Mouse (Mus musculus) liver, embryonic 14.5 days (tissue): ENCODE results near the gene Muc20. TPM values are rescaled to one million over a fixed set of nuclear protein-coding genes. Genes with fewer than 3 reads are reported as not detected.

Experiments
- ATAC-seq: fragments of 200-750 bp; cut with Nextera tagmentation; 2 replicates; pipeline ENCODE4 v1.8.0; 2017; ENCODE audit warnings: moderate number of reproducible peaks, mild to moderate bottlenecking, moderate library complexity; ENCODE audit not compliant: insufficient read depth
- DNase-seq, 3 experiments: peaks; one replicate each; pipeline ENCODE4 v3.0.0-alpha.2; 2012 to 2013; ENCODE audit warnings: low read depth in 3 of 3, low spot score in 3 of 3
- H3K27ac ChIP-seq: fragments of 300-500 bp; sonication (generic); 2 replicates; pipeline ENCODE4 v1.5.1; 2014; ENCODE audit warnings: moderate library complexity, mild to moderate bottlenecking, control low read depth, inconsistent platforms
- H3K27me3 ChIP-seq: fragments of 300-500 bp; sonication (generic); 2 replicates; pipeline ENCODE4 v1.6.1; 2014; ENCODE audit warnings: mild to moderate bottlenecking, low read length, moderate library complexity; ENCODE audit not compliant: control insufficient read depth, insufficient read depth
- H3K36me3 ChIP-seq: fragments of 300-500 bp; sonication (generic); replicated peaks from 2 replicates; pipeline ENCODE4 v1.6.1; 2014; ENCODE audit warnings: low read depth; ENCODE audit not compliant: control insufficient read depth, insufficient read depth
- H3K4me1 ChIP-seq, 2 experiments: fragments of 200-500 bp in 1 of 2; fragments of 300-500 bp in 1 of 2; sonication (generic) in 1 of 2; replicated peaks; 2 replicates each; pipeline ENCODE4 v1.6.1; 2012 to 2014; ENCODE audit warnings: antibody characterized with exemption in 1 of 2, inconsistent platforms in 1 of 2, low read length in 1 of 2; ENCODE audit not compliant: control insufficient read depth in 2 of 2, insufficient read depth in 2 of 2
- H3K4me2 ChIP-seq: fragments of 300-500 bp; sonication (generic); 2 replicates; pipeline ENCODE4 v1.6.1; 2014; ENCODE audit warnings: low read depth, mild to moderate bottlenecking, control low read depth, moderate library complexity
- H3K4me3 ChIP-seq, 2 experiments: fragments of 200-500 bp in 1 of 2; fragments of 300-500 bp in 1 of 2; sonication (generic) in 1 of 2; 2 replicates each; pipeline ENCODE4 v1.5.1; 2012 to 2014; ENCODE audit warnings: low read depth in 2 of 2, low read length in 2 of 2, mild to moderate bottlenecking in 2 of 2, control low read depth in 1 of 2, inconsistent platforms in 1 of 2, moderate library complexity in 1 of 2; ENCODE audit not compliant: insufficient read depth in 1 of 2
- H3K9ac ChIP-seq: fragments of 300-500 bp; sonication (generic); replicated peaks from 2 replicates; pipeline ENCODE4 v1.6.1; 2014; ENCODE audit warnings: mild to moderate bottlenecking, control low read depth, moderate library complexity
- H3K9me3 ChIP-seq: fragments of 300-500 bp; sonication (generic); 2 replicates; pipeline ENCODE4 v1.6.1; 2016; ENCODE audit warnings: low read length, mixed read lengths; ENCODE audit not compliant: control insufficient read depth
- CTCF ChIP-seq: IDR thresholded peaks from 2 replicates; pipeline ENCODE4 v1.5.1; 2016; ENCODE audit warnings: antibody characterized with exemption, low read depth, control low read depth
- EP300 ChIP-seq: IDR thresholded peaks from 2 replicates; pipeline ENCODE4 v1.6.1; 2016; ENCODE audit warnings: antibody characterized with exemption, low read depth
- WGBS: fragments of 180-500 bp; shearing (Covaris S2); extraction: QIAGEN DNeasy Blood & Tissue Kit; methylation state at CpG from one replicate; pipeline ENCODE4 v1.1.7; 2014; ENCODE audit not compliant: insufficient replicate concordance; 5-methylcytosine and 5-hydroxymethylcytosine counted together
- polyA plus RNA-seq, 2 experiments: library from polyadenylated mRNA; depleted of rRNA in 1 of 2; stranded (reverse) in 1 of 2; unstranded in 1 of 2; fragments of >200 nt; fragmentation: Nextera tagmentation in 1 of 2; extraction: Ambion mirVana in 1 of 2; gene quantifications; 2 replicates each; pipeline versions ENCODE4 v1.2.1 to v1.2.3; 2012 to 2014

Gene Muc20
- 0.08 TPM in 1 of 2 replicates, not detected in the other for polyA plus RNA-seq (2012; rRNA removed)
- 0.17 TPM in 1 of 2 replicates, not detected in the other for polyA plus RNA-seq (2014; fragmentation: Nextera tagmentation; extraction: Ambion mirVana)

GRCm38 (mm10) chr16:32797426-32797689 is at the start of gene Muc20:
Muc20 (minus strand) TSS chr16:32797435.
- no peak for ATAC-seq
- no peak for TF ChIP-seq EP300
- Histone ChIP-seq H3K36me3 (no peaks in the 10 kb centered on the region), H3K9ac (no peak within 1 kb of the TSS), H3K4me3 (no peak within 1 kb of the TSS), H3K27ac (no peak within 1 kb of the TSS), H3K9me3 (no peaks in the 10 kb centered on the region), H3K4me1 (no peaks in the 10 kb centered on the region), H3K27me3 (no peaks in the 10 kb centered on the region), H3K4me2 (no peak within 1 kb of the TSS)
- 56% methylated on average over 3 of the region's 3 CpGs for WGBS
- DNase-seq: no peak

- Histone ChIP-seq H3K4me2 (no peak overlapping the region), H3K27ac (no peak overlapping the region), H3K4me1 (no peaks in the 10 kb centered on the region), H3K4me3 (no peak overlapping the region), H3K36me3 (no peaks in the 10 kb centered on the region; the same call in 1 of the 2 replicates), H3K27me3 (no peaks in the 10 kb centered on the region), H3K9ac (no peak overlapping the region), H3K9me3 (no peaks in the 10 kb centered on the region)
- WGBS: 68% methylated on average over 4 of the region's 4 CpGs
- TF ChIP-seq EP300: no peak
- TF ChIP-seq CTCF: no peak
- no peak for DNase-seq
- ATAC-seq: no peak
Observed at GRCm38 (mm10) chr16:32831501-32831900, 34.3 kb upstream of the Muc20 start.

GRCm38 (mm10) chr16:32829104-32829503 is 31.9 kb upstream of the Muc20 start:
- Histone ChIP-seq H3K36me3 (no peaks in the 10 kb centered on the region; the same call in 1 of the 2 replicates), H3K27ac (no peak overlapping the region), H3K4me2 (no peak overlapping the region), H3K27me3 (no peaks in the 10 kb centered on the region), H3K9me3 (no peaks in the 10 kb centered on the region), H3K4me3 (no peak overlapping the region), H3K9ac (no peak overlapping the region), H3K4me1 (no peaks in the 10 kb centered on the region)
- ATAC-seq (no peak), DNase-seq (no peak)
- no peak for TF ChIP-seq EP300
- TF ChIP-seq CTCF: no peak
- 75% methylated on average over 11 of the region's 11 CpGs for WGBS

- ATAC-seq (no peak), DNase-seq (no peak)
- Histone ChIP-seq H3K9me3 (no peaks in the 10 kb centered on the region), H3K36me3 (no peaks in the 10 kb centered on the region; the same call in 1 of the 2 replicates), H3K4me1 (peaks cover 0 to 2% of the 10 kb centered on the region in 2 experiments; a peak in 1 of 4 replicates), H3K27me3 (no peaks in the 10 kb centered on the region), H3K4me2 (no peak overlapping the region), H3K9ac (no peak overlapping the region), H3K27ac (no peak overlapping the region), H3K4me3 (no peak overlapping the region)
- TF ChIP-seq CTCF (no peak), EP300 (no peak)
- WGBS: 88% methylated on average over 11 of the region's 11 CpGs
Observed at GRCm38 (mm10) chr16:32826521-32826920, 29.3 kb upstream of the Muc20 start.

GRCm38 (mm10) chr16:32825380-32825779 is 28.1 kb upstream of the Muc20 start:
- no peaks in the 10 kb centered on the region for H3K27me3 ChIP-seq
- 60% methylated on average over 12 of the region's 12 CpGs for WGBS
- no peaks in the 10 kb centered on the region for H3K9me3 ChIP-seq
- no peak for ATAC-seq
- DNase-seq: no peak
- H3K27ac ChIP-seq: no peak overlapping the region
- TF ChIP-seq EP300 (no peak), CTCF (no peak)
- no peaks in the 10 kb centered on the region; the same call in 1 of the 2 replicates for H3K36me3 ChIP-seq
- peaks cover 0 to 2% of the 10 kb centered on the region in 2 experiments; a peak in 1 of 4 replicates for H3K4me1 ChIP-seq
- no peak overlapping the region for H3K9ac ChIP-seq
- no peak overlapping the region for H3K4me3 ChIP-seq
- no peak overlapping the region for H3K4me2 ChIP-seq
